Mouse (Mus musculus) leukemia stem cell, adult 10-12 weeks (primary cell): ENCODE results near the gene Ccdc136. TPM values are rescaled to one million over a fixed set of nuclear protein-coding genes. Genes with fewer than 3 reads are reported as not detected.

Experiments
- polyA plus RNA-seq: library from polyadenylated mRNA; stranded (reverse); fragments of >175 nt; gene quantifications from 2 replicates; pipeline ENCODE4 v1.2.3, GENCODE M21; 2012; ENCODE audit warnings: low replicate concordance

The Ccdc136 gene
- polyA plus RNA-seq = not detected in 2 replicates

DNA sequence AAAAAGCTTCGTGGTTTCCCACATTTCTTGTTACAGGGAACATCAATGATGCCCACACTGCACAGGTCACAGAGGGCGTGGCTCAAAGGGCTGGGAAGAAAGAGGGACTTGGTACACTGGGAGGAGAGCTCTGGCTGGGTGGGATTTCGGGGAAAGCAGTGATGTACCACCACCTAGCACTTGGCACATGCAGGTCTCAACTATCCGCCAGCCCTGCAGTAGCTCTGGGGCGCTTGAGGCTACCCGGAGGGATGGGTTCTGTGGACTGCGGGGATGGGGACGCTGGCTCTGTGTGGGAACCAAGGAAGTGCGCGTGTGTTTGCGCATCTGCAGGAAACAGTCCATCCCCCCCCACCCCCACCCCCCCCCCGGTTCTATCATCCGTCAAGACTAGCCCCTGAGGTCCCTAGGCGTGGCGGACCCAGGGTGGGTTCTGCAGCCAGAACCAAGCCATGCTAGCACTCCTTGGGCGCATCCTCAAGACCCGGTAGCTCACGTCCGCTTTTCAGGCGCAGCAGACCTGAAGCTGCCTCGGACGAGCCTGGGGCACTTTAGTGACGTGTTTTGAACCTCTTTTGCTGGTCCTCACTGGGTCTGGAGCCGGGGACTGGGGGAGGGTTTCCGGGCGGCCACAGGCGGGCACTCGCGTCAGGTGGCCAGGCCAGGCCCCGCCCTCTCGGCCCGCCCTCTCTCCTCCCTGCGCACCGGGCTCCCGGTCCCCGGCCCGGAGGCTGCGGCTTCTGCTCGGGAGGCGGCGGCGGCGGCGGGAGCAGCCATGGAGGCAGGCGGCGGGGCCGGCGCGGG is at the start of gene Ccdc136:
TSS of gene Ccdc136 (plus strand) at position 400 of the 804 bp plus-strand sequence.

GRCm38 (mm10) chr6:29347665-29348370 is 48.3 kb upstream of the Ccdc136 start, which contains the start of gene Calu:
TSS of gene Calu (plus strand) at chr6:29348069.

DNA sequence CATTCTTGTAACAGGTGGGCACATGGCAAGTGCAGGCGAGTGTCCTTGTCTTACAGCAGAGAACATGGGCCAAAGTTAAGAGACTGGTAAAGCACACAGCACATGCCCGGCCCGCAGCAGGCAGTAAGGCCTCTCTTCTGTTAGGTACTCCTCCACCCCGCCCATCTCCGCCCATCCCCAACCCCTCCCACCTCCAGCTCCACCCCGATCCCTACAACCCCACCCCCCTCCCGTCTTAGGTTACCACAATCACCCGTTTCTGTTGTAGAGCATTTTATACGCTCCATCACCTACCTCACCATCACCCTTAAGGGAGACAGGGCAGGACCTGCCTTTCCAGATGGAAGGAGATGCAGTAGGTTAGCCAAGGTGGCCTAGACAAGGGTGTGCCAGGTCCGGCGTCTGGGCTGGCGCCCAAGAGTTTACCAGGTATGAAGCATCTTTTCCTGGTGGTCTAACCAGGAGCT is 8.0 kb upstream of the Ccdc136 start, which contains the start of gene Opn1sw:
TSS of gene Opn1sw (minus strand) at position 417 of the 467 bp plus-strand sequence.

DNA sequence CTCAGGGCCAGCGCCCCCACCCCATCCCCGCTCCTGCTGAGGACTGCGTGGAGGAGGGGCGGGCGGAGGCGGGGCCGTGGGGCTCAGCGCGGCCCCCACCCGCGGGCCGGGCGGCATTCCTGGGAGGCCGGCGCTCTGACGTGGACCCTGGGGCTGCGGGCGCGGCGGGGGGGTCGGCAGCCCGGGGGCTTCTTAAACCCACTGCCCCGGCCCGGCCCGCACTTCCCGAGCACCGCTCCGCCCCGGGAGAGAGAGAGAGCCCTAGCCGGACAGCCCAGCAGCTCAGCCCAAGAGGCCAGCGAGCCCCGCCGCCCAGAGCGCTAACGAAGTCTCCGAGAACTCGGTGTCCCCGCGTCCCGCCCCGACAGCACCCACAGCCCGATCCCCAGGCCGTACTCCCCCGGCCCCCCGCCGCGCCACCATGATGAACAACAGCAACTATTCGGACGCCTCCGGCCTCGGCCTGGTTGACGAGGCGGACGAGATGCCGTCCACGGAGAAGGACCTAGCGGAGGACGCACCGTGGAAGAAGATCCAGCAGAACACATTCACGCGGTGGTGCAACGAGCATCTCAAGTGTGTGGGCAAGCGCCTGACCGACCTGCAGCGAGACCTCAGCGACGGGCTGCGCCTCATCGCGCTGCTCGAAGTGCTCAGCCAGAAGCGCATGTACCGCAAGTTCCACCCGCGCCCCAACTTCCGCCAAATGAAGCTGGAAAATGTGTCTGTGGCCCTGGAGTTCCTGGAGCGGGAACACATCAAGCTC is 37.1 kb downstream of the Ccdc136 start, which contains the start of gene Flnc:
TSS of gene Flnc (plus strand) at position 219 of the 766 bp plus-strand sequence.

DNA sequence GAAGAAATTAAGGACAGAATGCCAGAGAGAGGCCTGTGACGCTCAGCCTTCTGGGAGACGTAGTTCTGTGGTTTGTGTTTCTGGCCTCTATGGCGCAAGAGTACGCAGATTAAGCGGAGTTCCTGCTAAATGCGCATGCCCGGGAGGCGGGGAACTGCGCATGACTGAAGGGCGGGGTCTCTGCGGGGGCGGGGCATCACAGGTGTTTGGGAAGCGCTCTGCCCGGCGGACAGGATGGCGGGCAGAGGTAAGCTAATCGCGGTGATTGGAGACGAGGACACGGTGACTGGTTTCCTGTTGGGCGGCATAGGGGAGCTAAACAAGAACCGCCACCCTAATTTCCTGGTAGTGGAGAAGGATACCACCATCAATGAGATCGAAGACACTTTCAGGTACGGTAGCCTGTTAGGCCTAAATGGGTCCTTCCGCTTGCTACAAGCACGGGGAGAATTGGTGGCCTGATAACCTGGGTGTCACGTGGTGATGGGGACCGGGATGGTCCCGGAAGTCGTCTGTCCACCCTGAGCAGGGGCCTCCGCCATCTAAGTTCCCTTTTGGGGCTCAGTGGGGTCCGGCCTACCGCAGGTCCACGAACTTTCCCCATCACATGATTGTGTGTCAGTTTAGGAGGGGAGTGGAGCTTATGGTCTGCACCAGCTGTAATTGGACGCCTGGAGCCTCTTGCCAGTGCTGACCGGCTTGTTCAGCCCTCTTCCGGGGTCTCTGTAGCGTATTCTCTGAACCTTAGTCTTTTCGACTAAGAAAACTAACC is 71.7 kb downstream of the Ccdc136 start, which contains the start of gene Atp6v1f:
TSS of gene Atp6v1f (plus strand) at position 136 of the 772 bp plus-strand sequence.

GRCm38 (mm10) chr6:29471137-29471536 is 75.0 kb downstream of the Ccdc136 start, which contains the start of gene Atp6v1fnb:
TSS of gene Atp6v1fnb (plus strand) at chr6:29471437.

Other genes starting within 250 kb of the Ccdc136 start
- 10.2 and 11.2 TPM in 2 replicates for gene Rbm28, start 231.3 kb upstream of the Ccdc136 start, polyA plus RNA-seq
- 0.07 TPM in 1 of 2 replicates, not detected in the other for gene Prrt4, start 216.7 kb upstream of the Ccdc136 start, polyA plus RNA-seq
- gene Impdh1, start 179.9 kb upstream of the Ccdc136 start, polyA plus RNA-seq = 136 and 211 TPM in 2 replicates
- 23.3 and 31.5 TPM in 2 replicates for gene Hilpda, start 123.8 kb upstream of the Ccdc136 start, polyA plus RNA-seq
- 0.30 TPM in 1 of 2 replicates, not detected in the other for gene Fam71f2, start 116.7 kb upstream of the Ccdc136 start, polyA plus RNA-seq
- gene Fam71f1, start 77.2 kb upstream of the Ccdc136 start, polyA plus RNA-seq = not detected in 2 replicates
- 1.6 and 8.3 TPM in 2 replicates for gene Calu, start 48.2 kb upstream of the Ccdc136 start, polyA plus RNA-seq
- gene Opn1sw, start 7.8 kb upstream of the Ccdc136 start, polyA plus RNA-seq = not detected in 2 replicates
- not detected in 2 replicates for gene Flnc, start 36.9 kb downstream of the Ccdc136 start, polyA plus RNA-seq
- gene Atp6v1f, start 71.4 kb downstream of the Ccdc136 start, polyA plus RNA-seq = 40.7 and 175 TPM in 2 replicates
- gene Atp6v1fnb, start 75.1 kb downstream of the Ccdc136 start, polyA plus RNA-seq = not detected in 2 replicates
- gene Kcp, start 111.6 kb downstream of the Ccdc136 start, polyA plus RNA-seq = 0.56 and 1.5 TPM in 2 replicates
- 30.4 and 53.8 TPM in 2 replicates for gene Irf5, start 130.3 kb downstream of the Ccdc136 start, polyA plus RNA-seq
- 21.6 and 24.5 TPM in 2 replicates for gene Tnpo3, start 213.6 kb downstream of the Ccdc136 start, polyA plus RNA-seq